Mouse (Mus musculus) CH12.LX (cell line): ENCODE data around the gene Fam83c. TPM values are rescaled to one million over a fixed set of nuclear protein-coding genes. Genes with fewer than 3 reads are reported as not detected.

ENCODE experiments used
- DNase-seq: peaks from one replicate; pipeline ENCODE4 v3.0.0-alpha.2; 2013; ENCODE audit errors: extremely low read depth
- H3K27ac ChIP-seq: 2 replicates; pipeline ENCODE4 v1.5.1; 2012; ENCODE audit warnings: low read depth, mild to moderate bottlenecking, control low read depth, moderate library complexity; ENCODE audit not compliant: insufficient read depth
- H3K27me3 ChIP-seq: replicated peaks from 2 replicates; pipeline ENCODE3; 2012; ENCODE audit warnings: inconsistent platforms
- H3K36me3 ChIP-seq, 2 experiments: replicated peaks in 1 of 2; 2 replicates each; pipeline versions ENCODE3 to v1.6.1; 2012; ENCODE audit warnings: inconsistent platforms in 1 of 2, low read length in 1 of 2, mild to moderate bottlenecking in 1 of 2, mixed read lengths in 1 of 2, moderate library complexity in 1 of 2; ENCODE audit not compliant: control insufficient read depth in 1 of 2, insufficient read depth in 1 of 2
- H3K4me1 ChIP-seq, 2 experiments: 2 replicates each; pipeline ENCODE4 v1.6.1; 2012; ENCODE audit warnings: inconsistent platforms in 1 of 2, moderate library complexity in 1 of 2; ENCODE audit not compliant: insufficient read depth in 2 of 2, control insufficient read depth in 1 of 2
- H3K4me2 ChIP-seq: 2 replicates; pipeline ENCODE4 v1.6.1; 2012; ENCODE audit warnings: low read depth, mild to moderate bottlenecking, control low read depth; ENCODE audit not compliant: poor library complexity, insufficient read depth, severe bottlenecking
- H3K4me3 ChIP-seq, 3 experiments: fragments of 150-350 bp in 1 of 3; sonication (generic) in 1 of 3; replicated peaks in 1 of 3; 2 replicates each; pipeline versions ENCODE3 to v1.5.1; 2011 to 2012; ENCODE audit warnings: low read depth in 2 of 3, low read length in 2 of 3, mild to moderate bottlenecking in 2 of 3, moderate library complexity in 2 of 3, control low read depth in 1 of 3, improper control_type of control experiment in 1 of 3, inconsistent platforms in 1 of 3, mixed read lengths in 1 of 3; ENCODE audit not compliant: poor library complexity in 1 of 3
- H3K79me2 ChIP-seq: replicated peaks from 2 replicates; pipeline ENCODE4 v1.6.1; 2012; ENCODE audit warnings: mild to moderate bottlenecking, moderate library complexity; ENCODE audit not compliant: control insufficient read depth, poor library complexity, insufficient read depth, severe bottlenecking; ENCODE audit errors: extremely low read depth
- H3K9ac ChIP-seq: 2 replicates; pipeline ENCODE4 v1.6.1; 2012; ENCODE audit warnings: low read depth, mild to moderate bottlenecking, control low read depth, moderate library complexity; ENCODE audit not compliant: insufficient read depth
- H3K9me3 ChIP-seq: replicated peaks from 2 replicates; pipeline ENCODE3; 2012; ENCODE audit warnings: low read length, inconsistent platforms, mixed read lengths
- BHLHE40 ChIP-seq: IDR thresholded peaks from 2 replicates; pipeline ENCODE4 v1.6.1; 2011; ENCODE audit warnings: mild to moderate bottlenecking, low read depth, low read length, improper control_type of control experiment
- CHD1 ChIP-seq: IDR thresholded peaks from 2 replicates; pipeline ENCODE4 v1.6.1; 2012; ENCODE audit warnings: low read depth, low read length, improper control_type of control experiment, inconsistent platforms
- CHD2 ChIP-seq: IDR thresholded peaks from 2 replicates; pipeline ENCODE4 v1.6.1; 2011; ENCODE audit warnings: low read length, improper control_type of control experiment
- E2F4 ChIP-seq: IDR thresholded peaks from 2 replicates; pipeline ENCODE4 v1.6.1; 2011; ENCODE audit warnings: low read depth, low read length, improper control_type of control experiment; ENCODE audit not compliant: insufficient replicate concordance
- ELF1 ChIP-seq: IDR thresholded peaks from 2 replicates; pipeline ENCODE4 v1.6.1; 2014; ENCODE audit warnings: low read depth, mild to moderate bottlenecking, inconsistent platforms, low read length, improper control_type of control experiment
- ETS1 ChIP-seq: conservative IDR thresholded peaks from 2 replicates; pipeline ENCODE4 v1.6.1; 2012; ENCODE audit warnings: low read depth, mild to moderate bottlenecking, inconsistent platforms, low read length, improper control_type of control experiment, moderate library complexity
- HCFC1 ChIP-seq: IDR thresholded peaks from 2 replicates; pipeline ENCODE4 v1.6.1; 2012; ENCODE audit warnings: low read depth, mild to moderate bottlenecking, inconsistent platforms, low read length, improper control_type of control experiment
- JUND ChIP-seq: conservative IDR thresholded peaks from 2 replicates; pipeline ENCODE4 v1.6.1; 2011; ENCODE audit warnings: low read depth, low read length, improper control_type of control experiment
- KAT2A ChIP-seq: IDR thresholded peaks from 2 replicates; pipeline ENCODE4 v1.6.1; 2012; ENCODE audit warnings: low read length, improper control_type of control experiment, inconsistent platforms; ENCODE audit not compliant: insufficient replicate concordance
- MAZ ChIP-seq: IDR thresholded peaks from 2 replicates; pipeline ENCODE4 v1.6.1; 2012; ENCODE audit warnings: low read depth, mild to moderate bottlenecking, inconsistent platforms, low read length, improper control_type of control experiment, moderate library complexity
- MEF2A ChIP-seq: IDR thresholded peaks from 2 replicates; pipeline ENCODE4 v1.6.1; 2014; ENCODE audit warnings: low read depth, mild to moderate bottlenecking, inconsistent platforms, low read length, improper control_type of control experiment, borderline replicate concordance
- MXI1 ChIP-seq: IDR thresholded peaks from 2 replicates; pipeline ENCODE4 v1.6.1; 2011; ENCODE audit warnings: mild to moderate bottlenecking, low read depth, low read length, improper control_type of control experiment
- MYC ChIP-seq: IDR thresholded peaks from 2 replicates; pipeline ENCODE4 v1.6.1; 2011; ENCODE audit warnings: low read depth, mild to moderate bottlenecking, improper control_type of control experiment, low read length
- NELFE ChIP-seq: IDR thresholded peaks from 2 replicates; pipeline ENCODE4 v1.6.1; 2011; ENCODE audit warnings: low read depth, low read length, improper control_type of control experiment
- PAX5 ChIP-seq: IDR thresholded peaks from 2 replicates; pipeline ENCODE4 v1.6.1; 2012; ENCODE audit warnings: low read length, inconsistent platforms, mixed read lengths
- RCOR1 ChIP-seq: conservative IDR thresholded peaks from 2 replicates; pipeline ENCODE4 v1.6.1; 2012; ENCODE audit warnings: low read depth, mild to moderate bottlenecking, inconsistent platforms, low read length, improper control_type of control experiment
- SIN3A ChIP-seq: IDR thresholded peaks from 2 replicates; pipeline ENCODE4 v1.6.1; 2012; ENCODE audit warnings: low read length, improper control_type of control experiment, inconsistent platforms
- SMC3 ChIP-seq: IDR thresholded peaks from 2 replicates; pipeline ENCODE4 v1.6.1; 2011; ENCODE audit warnings: low read depth, low read length, improper control_type of control experiment
- UBTF ChIP-seq: IDR thresholded peaks from 2 replicates; pipeline ENCODE4 v1.6.1; 2012; ENCODE audit warnings: low read depth, mild to moderate bottlenecking, inconsistent platforms, low read length, improper control_type of control experiment, moderate library complexity
- USF1 ChIP-seq: IDR thresholded peaks from 2 replicates; pipeline ENCODE4 v1.6.1; 2014; ENCODE audit warnings: low read depth, mild to moderate bottlenecking, inconsistent platforms, low read length, improper control_type of control experiment
- USF2 ChIP-seq: conservative IDR thresholded peaks from 2 replicates; pipeline ENCODE4 v1.6.1; 2011; ENCODE audit warnings: low read depth, low read length, improper control_type of control experiment
- dilution Hi-C: fragments of 300-500 bp; cut with MboI; formaldehyde crosslinking; loops from 2 replicates; pipeline ENCODE4 v1.14.3; 2020; ENCODE audit warnings: low sequenced_read_pairs; ENCODE audit not compliant: extremely low pct_unique_long_range_greater_than_20kb, extremely low pct_ligation_motif_present
- in situ Hi-C: fragments of 300-500 bp; cut with MboI; formaldehyde crosslinking; loops from 3 replicates; pipeline ENCODE4 v1.14.3; 2019; ENCODE audit warnings: low sequenced_read_pairs, low pct_ligation_motif_present, low pct_unique_long_range_greater_than_20kb, mixed read lengths
- polyA plus RNA-seq: library from polyadenylated mRNA; unstranded; fragments of >175 nt; gene quantifications from 2 replicates; pipeline ENCODE4 v1.2.1, GENCODE M21; 2012; ENCODE audit warnings: low read depth; ENCODE audit not compliant: insufficient read length
- total RNA-seq, 2 experiments: library from RNA; depleted of rRNA; stranded (reverse); fragments of 300-350 nt in 1 of 2; fragments of >200 nt in 1 of 2; gene quantifications; 2 replicates each; pipeline ENCODE4 v1.2.3; 2012 to 2014

Fam83c gene
- total and polyA plus RNA-seq, 3 experiments: 0.04 to 0.09 TPM; not detected in 1

GRCm38 (mm10) chr2:155807408-155807807 is 27.2 kb downstream of the Fam83c start:
- in situ Hi-C loops: no loop called here
- Histone ChIP-seq H3K4me3 (no peak overlapping the region), H3K36me3 (no peaks in the 10 kb centered on the region), H3K4me1 (peaks cover 0 to 9% of the 10 kb centered on the region in 2 experiments; a peak in 2 of 4 replicates), H3K9me3 (no peaks in the 10 kb centered on the region), H3K27me3 (peaks cover 41% of the 10 kb centered on the region), H3K27ac (no peak overlapping the region)
- no peak for TF ChIP-seq MXI1
- TF ChIP-seq MYC: no peak
- no peak for TF ChIP-seq RCOR1
- TF ChIP-seq E2F4: no peak
- no peak for TF ChIP-seq UBTF
- no peak for TF ChIP-seq HCFC1
- TF ChIP-seq MAZ: no peak
- TF ChIP-seq KAT2A: no peak
- TF ChIP-seq CHD2: no peak
- no peak for TF ChIP-seq MEF2A
- no peak for TF ChIP-seq NELFE
- no peak for TF ChIP-seq USF1
- TF ChIP-seq, all 38 proteins: peak for 0
- dilution Hi-C loops: no loop called here
- no peaks in the 10 kb centered on the region for H3K79me2 ChIP-seq
- H3K4me2 ChIP-seq: no peak overlapping the region
- H3K9ac ChIP-seq: no peak overlapping the region
- DNase-seq: no peak

- H3K4me1 ChIP-seq: peaks cover 0 to under 1% of the 10 kb centered on the region in 2 experiments; a peak in 1 of 4 replicates
- dilution Hi-C loops: no loop called here
- no peak overlapping the region for H3K27ac ChIP-seq
- no peak overlapping the region for H3K4me2 ChIP-seq
- no peak overlapping the region for H3K9ac ChIP-seq
- H3K36me3 ChIP-seq: no peaks in the 10 kb centered on the region
- no peak for DNase-seq
- H3K27me3 ChIP-seq: peaks cover 46% of the 10 kb centered on the region
- in situ Hi-C loops: no loop called here
- H3K9me3 ChIP-seq: no peaks in the 10 kb centered on the region
- no peaks in the 10 kb centered on the region for H3K79me2 ChIP-seq
- TF ChIP-seq SIN3A (no peak), PAX5 (no peak), KAT2A (no peak)
- no peak overlapping the region for H3K4me3 ChIP-seq
Observed at GRCm38 (mm10) chr2:155806548-155806947, 28.1 kb downstream of the Fam83c start.

GRCm38 (mm10) chr2:155805925-155806255 is 28.8 kb downstream of the Fam83c start:
- Histone ChIP-seq H3K4me1 (no peaks in the 10 kb centered on the region), H3K36me3 (no peaks in the 10 kb centered on the region), H3K4me2 (no peak overlapping the region), H3K79me2 (no peaks in the 10 kb centered on the region), H3K27ac (no peak overlapping the region), H3K9ac (no peak overlapping the region), H3K27me3 (peaks cover 51% of the 10 kb centered on the region), H3K4me3 (no peak overlapping the region), H3K9me3 (no peaks in the 10 kb centered on the region)
- in situ Hi-C loops: no loop called here
- dilution Hi-C loops: no loop called here
- TF ChIP-seq CHD1 (no peak), ELF1 (no peak), JUND (no peak), MEF2A (no peak), MAZ (no peak), SIN3A (no peak), USF2 (no peak), USF1 (no peak), BHLHE40 (no peak), SMC3 (no peak), MYC (no peak), ETS1 (no peak)
- no peak for DNase-seq
